Mouse (Mus musculus) forebrain, postnatal 0 days (tissue): ENCODE results near the gene Banp. TPM values are rescaled to one million over a fixed set of nuclear protein-coding genes. Genes with fewer than 3 reads are reported as not detected.

Experiments
- ATAC-seq: fragments of 200-750 bp; cut with Nextera tagmentation; 2 replicates; pipeline ENCODE4 v1.8.0; 2017; ENCODE audit warnings: mild to moderate bottlenecking, moderate library complexity
- DNase-seq: peaks from one replicate; pipeline ENCODE4 v3.0.0-alpha.2; 2015
- H3K27ac ChIP-seq: fragments of 300-500 bp; sonication (generic); 2 replicates; pipeline ENCODE4 v1.5.1; 2014; ENCODE audit warnings: low read depth, mild to moderate bottlenecking, antibody characterized with exemption, low read length, moderate library complexity, mixed read lengths
- H3K27me3 ChIP-seq: fragments of 300-500 bp; sonication (generic); 2 replicates; pipeline ENCODE4 v1.6.1; 2014; ENCODE audit warnings: mild to moderate bottlenecking, low read length, mixed read lengths; ENCODE audit not compliant: insufficient read depth
- H3K36me3 ChIP-seq: fragments of 300-500 bp; sonication (generic); 2 replicates; pipeline ENCODE4 v1.6.1; 2014; ENCODE audit warnings: mild to moderate bottlenecking, moderate library complexity; ENCODE audit not compliant: insufficient read depth
- H3K4me1 ChIP-seq: fragments of 300-500 bp; sonication (generic); 2 replicates; pipeline ENCODE4 v1.6.1; 2014; ENCODE audit warnings: antibody characterized with exemption; ENCODE audit not compliant: insufficient read depth
- H3K4me2 ChIP-seq: fragments of 300-500 bp; sonication (generic); 2 replicates; pipeline ENCODE4 v1.6.1; 2014; ENCODE audit warnings: low read depth, mild to moderate bottlenecking, moderate library complexity
- H3K4me3 ChIP-seq: fragments of 300-500 bp; sonication (generic); 2 replicates; pipeline ENCODE4 v1.5.1; 2014; ENCODE audit warnings: low read depth, low read length, mixed read lengths
- H3K9ac ChIP-seq: fragments of 300-500 bp; sonication (generic); 2 replicates; pipeline ENCODE4 v1.6.1; 2014; ENCODE audit warnings: mild to moderate bottlenecking
- H3K9me3 ChIP-seq: fragments of 300-500 bp; sonication (generic); 2 replicates; pipeline ENCODE4 v1.6.1; 2016; ENCODE audit warnings: low read length
- CTCF ChIP-seq: sonication (generic); IDR thresholded peaks from 2 replicates; pipeline ENCODE4 v1.5.1; 2016; ENCODE audit warnings: antibody characterized with exemption, control low read depth, low read depth
- WGBS: fragments of 180-500 bp; shearing (Covaris S2); extraction: QIAGEN DNeasy Blood & Tissue Kit; methylation state at CpG from one replicate; pipeline ENCODE4 v1.1.7; 2014; 5-methylcytosine and 5-hydroxymethylcytosine counted together
- polyA plus RNA-seq: library from polyadenylated mRNA; unstranded; fragments of >200 nt; fragmentation: Nextera tagmentation; extraction: Ambion mirVana; gene quantifications from 2 replicates; pipeline ENCODE4 v1.2.1, GENCODE M21; 2015
- total RNA-seq: library from RNA; depleted of rRNA; stranded (reverse); fragments of >200 nt; gene quantifications from 2 replicates; pipeline ENCODE4 v1.2.3, GENCODE M21; 2014

Banp gene
- total and polyA plus RNA-seq, 2 experiments from 2014 or later, result 29.3 to 37.9 TPM

GRCm38 (mm10) chr8:121911987-121912386, 37.6 kb upstream of the Banp start:
- DNase-seq, result no peak
- Histone ChIP-seq H3K27ac (peak overlapping the region; percentile 1; the same call in 1 of the 2 replicates), H3K4me2 (no peak overlapping the region), H3K9ac (no peak overlapping the region), H3K4me1 (peaks cover 5% of the 10 kb centered on the region; the same call in 1 of the 2 replicates), H3K9me3 (no peaks in the 10 kb centered on the region), H3K27me3 (no peaks in the 10 kb centered on the region), H3K36me3 (no peaks in the 10 kb centered on the region), H3K4me3 (no peak overlapping the region)
- TF ChIP-seq CTCF, result no peak
- 50% methylated on average over 7 of the region's 7 CpGs for WGBS
- ATAC-seq, result no peak

DNA sequence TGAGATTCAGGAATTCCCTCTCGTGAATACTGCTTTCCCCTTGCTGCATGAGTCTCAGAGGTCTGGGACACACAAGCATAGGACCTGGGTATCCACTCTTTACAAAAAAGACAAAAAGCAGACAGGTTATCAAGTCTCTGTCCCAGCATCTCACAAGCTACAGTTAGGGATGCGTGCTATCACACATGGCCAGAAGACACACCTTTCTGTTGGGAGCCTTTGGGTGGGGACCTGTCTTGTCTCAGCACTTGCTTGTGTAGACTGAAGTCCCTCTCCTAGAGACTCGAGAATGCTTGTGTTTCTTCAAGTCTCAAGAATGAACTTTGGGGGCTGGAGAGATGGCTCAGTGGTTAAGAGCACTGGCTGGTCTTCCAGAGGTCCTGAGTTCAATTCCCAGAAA, 36.7 kb upstream of the Banp start:
- no peak for DNase-seq
- Histone ChIP-seq H3K36me3 (no peaks in the 10 kb centered on the region), H3K27ac (no peak overlapping the region), H3K4me2 (no peak overlapping the region), H3K27me3 (no peaks in the 10 kb centered on the region), H3K4me3 (no peak overlapping the region), H3K9me3 (no peaks in the 10 kb centered on the region), H3K9ac (no peak overlapping the region), H3K4me1 (peaks cover 5% of the 10 kb centered on the region; the same call in 1 of the 2 replicates)
- no peak for TF ChIP-seq CTCF
- WGBS, result 63% methylated on average over 3 of the region's 3 CpGs
- no peak for ATAC-seq

GRCm38 (mm10) chr8:121913378-121913777, 36.2 kb upstream of the Banp start:
- DNase-seq, result no peak
- no peak overlapping the region for H3K4me3 ChIP-seq
- no peaks in the 10 kb centered on the region for H3K36me3 ChIP-seq
- no peak for TF ChIP-seq CTCF
- no peaks in the 10 kb centered on the region for H3K27me3 ChIP-seq
- no peak overlapping the region for H3K9ac ChIP-seq
- WGBS, result 83% methylated on average over 8 of the region's 8 CpGs
- no peaks in the 10 kb centered on the region for H3K4me1 ChIP-seq
- no peak overlapping the region for H3K27ac ChIP-seq
- H3K9me3 ChIP-seq, result no peaks in the 10 kb centered on the region
- H3K4me2 ChIP-seq, result no peak overlapping the region
- ATAC-seq, result no peak

- H3K36me3 ChIP-seq, result no peaks in the 10 kb centered on the region
- no peaks in the 10 kb centered on the region for H3K27me3 ChIP-seq
- no peaks in the 10 kb centered on the region for H3K4me1 ChIP-seq
- DNase-seq (no peak), ATAC-seq (no peak)
- 73% methylated on average over 4 of the region's 4 CpGs for WGBS
- H3K27ac ChIP-seq, result no peak overlapping the region
- H3K4me3 ChIP-seq, result no peak overlapping the region
- H3K9me3 ChIP-seq, result no peaks in the 10 kb centered on the region
- TF ChIP-seq CTCF, result no peak
- H3K4me2 ChIP-seq, result no peak overlapping the region
- H3K9ac ChIP-seq, result no peak overlapping the region
Observed at GRCm38 (mm10) chr8:121919158-121919557, 30.4 kb upstream of the Banp start.

- no peak overlapping the region for H3K4me2 ChIP-seq
- no peaks in the 10 kb centered on the region for H3K36me3 ChIP-seq
- no peak overlapping the region for H3K9ac ChIP-seq
- ATAC-seq (no peak), DNase-seq (no peak)
- H3K4me3 ChIP-seq, result no peak overlapping the region
- no peak for TF ChIP-seq CTCF
- no peak overlapping the region for H3K27ac ChIP-seq
- 55% methylated on average over 3 of the region's 3 CpGs for WGBS
- no peaks in the 10 kb centered on the region for H3K4me1 ChIP-seq
- H3K9me3 ChIP-seq, result no peaks in the 10 kb centered on the region
- no peaks in the 10 kb centered on the region for H3K27me3 ChIP-seq
Observed at GRCm38 (mm10) chr8:121919731-121920130, 29.8 kb upstream of the Banp start.

- Histone ChIP-seq H3K4me1 (no peaks in the 10 kb centered on the region), H3K27ac (peak overlapping the region; percentile 54; the same call in 1 of the 2 replicates), H3K36me3 (no peaks in the 10 kb centered on the region), H3K27me3 (no peaks in the 10 kb centered on the region), H3K4me3 (no peak overlapping the region), H3K9me3 (no peaks in the 10 kb centered on the region), H3K4me2 (no peak overlapping the region), H3K9ac (no peak overlapping the region)
- ATAC-seq, result no peak
- no peak for TF ChIP-seq CTCF
- 82% methylated on average over 8 of the region's 8 CpGs for WGBS
- DNase-seq, result no peak
Observed at GRCm38 (mm10) chr8:121921582-121921981, 28.0 kb upstream of the Banp start.

DNA sequence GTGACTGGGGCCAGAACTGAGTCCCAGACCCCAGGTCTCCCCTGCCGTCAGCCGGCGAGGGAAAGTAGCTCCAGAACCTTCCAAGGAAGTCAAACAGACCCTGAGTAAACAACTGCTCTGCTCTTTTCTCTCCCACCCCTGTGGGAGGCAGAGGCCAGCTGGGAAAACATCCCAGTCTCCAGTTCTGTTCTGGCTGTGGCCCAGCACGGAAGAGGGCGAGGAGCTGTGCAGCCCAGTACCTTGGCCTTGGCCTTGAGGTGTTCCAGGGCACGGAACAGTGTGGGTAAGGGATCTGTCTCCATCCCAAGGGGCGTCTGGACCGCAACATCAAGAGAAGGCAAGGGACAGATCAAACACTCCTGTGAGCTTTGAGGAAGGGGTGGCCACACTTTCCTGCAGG, 27.4 kb upstream of the Banp start:
- no peak for DNase-seq
- Histone ChIP-seq H3K27me3 (no peaks in the 10 kb centered on the region), H3K4me3 (no peak overlapping the region), H3K9ac (no peak overlapping the region), H3K9me3 (no peaks in the 10 kb centered on the region), H3K4me1 (no peaks in the 10 kb centered on the region), H3K36me3 (no peaks in the 10 kb centered on the region), H3K4me2 (no peak overlapping the region), H3K27ac (peak overlapping the region; percentile 54; the same call in 1 of the 2 replicates)
- TF ChIP-seq CTCF, result no peak
- no peak for ATAC-seq
- 75% methylated on average over 8 of the region's 8 CpGs for WGBS

DNA sequence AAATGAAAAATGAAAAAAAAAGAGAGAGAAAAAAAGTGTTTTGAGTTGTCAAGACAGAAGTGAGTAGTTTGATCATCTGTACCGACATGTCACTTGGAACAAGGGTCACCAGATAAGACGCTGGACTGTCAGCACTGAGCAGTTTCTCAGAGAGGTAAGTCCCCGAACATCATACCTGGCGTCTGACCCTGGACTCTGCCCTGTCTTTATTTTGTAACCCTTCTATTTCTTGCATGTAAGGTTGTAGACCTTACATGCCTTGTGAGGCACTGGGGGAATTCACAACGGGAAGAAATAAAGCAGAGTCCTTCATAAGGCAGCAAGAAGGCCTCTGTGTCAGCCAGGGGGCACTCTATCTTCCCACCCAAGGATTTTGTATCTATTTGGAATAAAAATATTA, 24.9 kb upstream of the Banp start:
- TF ChIP-seq CTCF, result no peak
- no peak overlapping the region for H3K9ac ChIP-seq
- 85% methylated on average over 5 of the region's 5 CpGs for WGBS
- DNase-seq (no peak), ATAC-seq (no peak)
- H3K4me1 ChIP-seq, result no peaks in the 10 kb centered on the region
- H3K4me3 ChIP-seq, result no peak overlapping the region
- H3K27me3 ChIP-seq, result no peaks in the 10 kb centered on the region
- H3K4me2 ChIP-seq, result no peak overlapping the region
- no peak overlapping the region for H3K27ac ChIP-seq
- H3K36me3 ChIP-seq, result no peaks in the 10 kb centered on the region
- H3K9me3 ChIP-seq, result no peaks in the 10 kb centered on the region
